ENCODE assay signal across 25 mouse cellular contexts in genomic region chr1:67417196-67417595, GRCm38 (mm10).
"Had no signal": no experiment of that assay in that cellular context is flagged by ENCODE, and none has a peak within 500 bp of the region (broad histone marks: within the 10 kb centered on the region; RNA-seq: fewer than 3 reads in every experiment).

No protein-coding gene starts in this region.

- DNase-seq: gastrocnemius, postnatal 14 days; gastrocnemius, postnatal 36 days; heart, adult 11 months; heart, adult 2 months; heart, postnatal 14 days; heart, postnatal 36 days; kidney, adult 11 months; kidney, adult 2 months; kidney, adult 9 months; kidney, postnatal 14 days; kidney, postnatal 36 days; layer of hippocampus, adult 9-11 months; layer of hippocampus, postnatal 36 days; left cerebral cortex, postnatal 4 days had no signal

- H3K4me3 ChIP-seq: heart, adult 2 months; heart, embryonic 13.5 days; heart, embryonic 15.5 days; hindbrain, embryonic 13.5 days; hindbrain, embryonic 15.5 days; kidney, embryonic 15.5 days; limb, embryonic 13.5 days; limb, embryonic 15.5 days had no signal

- H3K4me1 ChIP-seq: heart, embryonic 13.5 days; heart, embryonic 15.5 days; hindbrain, embryonic 13.5 days; hindbrain, embryonic 15.5 days; kidney, embryonic 15.5 days; limb, embryonic 13.5 days; limb, embryonic 15.5 days had no signal

- H3K27ac ChIP-seq: heart, adult 2 months; heart, embryonic 13.5 days; heart, embryonic 15.5 days; hindbrain, embryonic 13.5 days; hindbrain, embryonic 15.5 days; hindbrain, postnatal 0 days; kidney, embryonic 15.5 days; kidney, postnatal 0 days; limb, embryonic 13.5 days; limb, embryonic 15.5 days had no signal

- H3K4me2 ChIP-seq: heart, embryonic 11.5 days; heart, embryonic 13.5 days; heart, embryonic 15.5 days; hindbrain, embryonic 13.5 days; hindbrain, embryonic 15.5 days; kidney, embryonic 15.5 days; limb, embryonic 13.5 days; limb, embryonic 15.5 days had no signal

- H3K36me3 ChIP-seq: heart, embryonic 13.5 days; heart, embryonic 15.5 days; hindbrain, embryonic 13.5 days; hindbrain, embryonic 15.5 days; kidney, embryonic 15.5 days; limb, embryonic 13.5 days; limb, embryonic 15.5 days had no signal

- H3K27me3 ChIP-seq: heart, embryonic 13.5 days; heart, embryonic 15.5 days; hindbrain, embryonic 13.5 days; hindbrain, embryonic 15.5 days; kidney, embryonic 15.5 days; limb, embryonic 13.5 days; limb, embryonic 15.5 days had no signal

- ATAC-seq: hindbrain, postnatal 0 days; intestine, embryonic 16.5 days had no signal

- H3K9ac ChIP-seq: heart, embryonic 13.5 days; heart, embryonic 15.5 days; hindbrain, embryonic 13.5 days; hindbrain, embryonic 15.5 days; kidney, embryonic 15.5 days; limb, embryonic 13.5 days; limb, embryonic 15.5 days had no signal

- H3K9me3 ChIP-seq: heart, embryonic 13.5 days; heart, embryonic 15.5 days; hindbrain, embryonic 13.5 days; hindbrain, embryonic 15.5 days; kidney, embryonic 15.5 days; limb, embryonic 13.5 days; limb, embryonic 15.5 days had no signal
